Mouse (Mus musculus) embryonic facial prominence, embryonic 15.5 days (tissue): ENCODE results near the gene Map3k3. TPM values are rescaled to one million over a fixed set of nuclear protein-coding genes. Genes with fewer than 3 reads are reported as not detected.

ENCODE experiments used
- ATAC-seq: fragments of 200-750 bp; cut with Nextera tagmentation; 2 replicates; pipeline ENCODE4 v1.8.0; 2017; ENCODE audit warnings: low read depth, moderate TSS enrichment; ENCODE audit not compliant: insufficient number of reproducible peaks, low FRiP score, low TSS enrichment
- H3K27ac ChIP-seq: fragments of 300-500 bp; sonication (generic); replicated peaks from 2 replicates; pipeline ENCODE4 v1.5.1; 2015; ENCODE audit warnings: mild to moderate bottlenecking, inconsistent platforms
- H3K27me3 ChIP-seq: fragments of 300-500 bp; sonication (generic); 2 replicates; pipeline ENCODE4 v1.6.1; 2015; ENCODE audit warnings: inconsistent platforms
- H3K36me3 ChIP-seq: fragments of 300-500 bp; sonication (generic); 2 replicates; pipeline ENCODE4 v1.6.1; 2015; ENCODE audit warnings: mild to moderate bottlenecking, inconsistent platforms
- H3K4me1 ChIP-seq: fragments of 300-500 bp; sonication (generic); 2 replicates; pipeline ENCODE4 v1.6.1; 2015; ENCODE audit warnings: inconsistent platforms
- H3K4me2 ChIP-seq: fragments of 300-500 bp; sonication (generic); replicated peaks from 2 replicates; pipeline ENCODE4 v1.6.1; 2015; ENCODE audit warnings: mild to moderate bottlenecking, inconsistent platforms
- H3K4me3 ChIP-seq: fragments of 300-500 bp; sonication (generic); replicated peaks from 2 replicates; pipeline ENCODE4 v1.5.1; 2015; ENCODE audit warnings: mild to moderate bottlenecking, inconsistent platforms
- H3K9ac ChIP-seq: fragments of 300-500 bp; sonication (generic); 2 replicates; pipeline ENCODE4 v1.6.1; 2015; ENCODE audit warnings: inconsistent platforms
- H3K9me3 ChIP-seq: fragments of 300-500 bp; sonication (generic); replicated peaks from 2 replicates; pipeline ENCODE4 v1.6.1; 2016; ENCODE audit warnings: inconsistent platforms
- WGBS: fragments of 180-500 bp; shearing (Covaris S2); methylation state at CpG from one replicate; pipeline ENCODE4 v1.1.7; 2015; 5-methylcytosine and 5-hydroxymethylcytosine counted together
- polyA plus RNA-seq: library from polyadenylated mRNA; unstranded; fragments of >200 nt; fragmentation: Nextera tagmentation; extraction: Ambion mirVana; gene quantifications from 2 replicates; pipeline ENCODE4 v1.2.1, GENCODE M21; 2015

Map3k3 gene
- polyA plus RNA-seq, 1 experiment from 2014 or later: 27.5 TPM

- peak overlapping the region; percentile 56 for H3K27ac ChIP-seq
- WGBS: 37% methylated on average over 8 of the region's 8 CpGs
- no peak overlapping the region for H3K9ac ChIP-seq
- no peaks in the 10 kb centered on the region for H3K9me3 ChIP-seq
- peaks cover 35% of the 10 kb centered on the region for H3K36me3 ChIP-seq
- H3K27me3 ChIP-seq: no peaks in the 10 kb centered on the region
- no peak overlapping the region for H3K4me3 ChIP-seq
- no peaks in the 10 kb centered on the region; the same call in 1 of the 2 replicates for H3K4me1 ChIP-seq
- ATAC-seq: 0 out of 2 replicates have a peak, but pooled peaks have one; percentile 39
- H3K4me2 ChIP-seq: 0 out of 2 replicates have a peak overlapping the region, but pooled peaks have one; percentile 7
These were observed 50.4 kb downstream of the Map3k3 start for GRCm38 (mm10) chr11:106134580-106135528.

- Histone ChIP-seq H3K4me3 (no peak overlapping the region), H3K36me3 (peaks cover 90% of the 10 kb centered on the region), H3K4me2 (no peak overlapping the region), H3K4me1 (peaks cover 1% of the 10 kb centered on the region), H3K9ac (no peak overlapping the region), H3K27me3 (no peaks in the 10 kb centered on the region), H3K9me3 (no peaks in the 10 kb centered on the region), H3K27ac (no peak overlapping the region)
- ATAC-seq: no peak
- WGBS: 89% methylated on average over 3 of the region's 3 CpGs
These were observed 66.8 kb downstream of the Map3k3 start for GRCm38 (mm10) chr11:106151219-106151618.

GRCm38 (mm10) chr11:106152132-106152531, 67.7 kb downstream of the Map3k3 start:
- H3K4me3 ChIP-seq: no peak overlapping the region
- H3K9ac ChIP-seq: no peak overlapping the region
- peaks cover 10% of the 10 kb centered on the region for H3K4me1 ChIP-seq
- no peaks in the 10 kb centered on the region for H3K27me3 ChIP-seq
- H3K4me2 ChIP-seq: no peak overlapping the region
- no peak for ATAC-seq
- no peaks in the 10 kb centered on the region for H3K9me3 ChIP-seq
- peaks cover 92% of the 10 kb centered on the region for H3K36me3 ChIP-seq
- H3K27ac ChIP-seq: no peak overlapping the region
- 76% methylated on average over 8 of the region's 8 CpGs for WGBS

- WGBS: 68% methylated on average over 5 of the region's 5 CpGs
- Histone ChIP-seq H3K36me3 (peaks cover 88% of the 10 kb centered on the region), H3K4me2 (no peak overlapping the region), H3K4me3 (no peak overlapping the region), H3K27ac (0 out of 2 replicates have a peak overlapping the region, but pooled peaks have one; percentile 4), H3K27me3 (no peaks in the 10 kb centered on the region), H3K9me3 (no peaks in the 10 kb centered on the region), H3K4me1 (peaks cover 27% of the 10 kb centered on the region), H3K9ac (no peak overlapping the region)
- ATAC-seq: no peak
These were observed 69.7 kb downstream of the Map3k3 start for GRCm38 (mm10) chr11:106154091-106154490.

GRCm38 (mm10) chr11:106154770-106155169, 70.4 kb downstream of the Map3k3 start:
- H3K4me3 ChIP-seq: no peak overlapping the region
- H3K9ac ChIP-seq: no peak overlapping the region
- no peak overlapping the region for H3K4me2 ChIP-seq
- H3K27ac ChIP-seq: no peak overlapping the region; the same call in 1 of the 2 replicates
- no peaks in the 10 kb centered on the region for H3K9me3 ChIP-seq
- no peak for ATAC-seq
- no peaks in the 10 kb centered on the region for H3K27me3 ChIP-seq
- 65% methylated on average over 2 of the region's 2 CpGs for WGBS
- peaks cover 82% of the 10 kb centered on the region for H3K36me3 ChIP-seq
- H3K4me1 ChIP-seq: peaks cover 33% of the 10 kb centered on the region

GRCm38 (mm10) chr11:106155761-106156160, 71.3 kb downstream of the Map3k3 start:
- no peak for ATAC-seq
- Histone ChIP-seq H3K27ac (peak overlapping the region; percentile 58; the same call in 1 of the 2 replicates), H3K9me3 (no peaks in the 10 kb centered on the region), H3K4me2 (no peak overlapping the region), H3K36me3 (peaks cover 72% of the 10 kb centered on the region), H3K9ac (no peak overlapping the region), H3K4me1 (peaks cover 35% of the 10 kb centered on the region), H3K27me3 (no peaks in the 10 kb centered on the region), H3K4me3 (no peak overlapping the region)
- 41% methylated on average over 3 of the region's 3 CpGs for WGBS

- Histone ChIP-seq H3K27ac (no peak overlapping the region), H3K4me1 (peaks cover 40% of the 10 kb centered on the region), H3K36me3 (peaks cover 67% of the 10 kb centered on the region), H3K27me3 (no peaks in the 10 kb centered on the region), H3K4me3 (no peak overlapping the region), H3K4me2 (no peak overlapping the region), H3K9ac (no peak overlapping the region), H3K9me3 (no peaks in the 10 kb centered on the region)
- no peak for ATAC-seq
- 61% methylated on average over 1 of the region's 1 CpGs for WGBS
These were observed 71.8 kb downstream of the Map3k3 start for GRCm38 (mm10) chr11:106156257-106156656.

- H3K27me3 ChIP-seq: no peaks in the 10 kb centered on the region
- no peak overlapping the region for H3K9ac ChIP-seq
- H3K36me3 ChIP-seq: peaks cover 58% of the 10 kb centered on the region
- 85% methylated on average over 7 of the region's 7 CpGs for WGBS
- no peak overlapping the region for H3K4me2 ChIP-seq
- no peak overlapping the region for H3K27ac ChIP-seq
- peaks cover 45% of the 10 kb centered on the region for H3K4me1 ChIP-seq
- no peak overlapping the region for H3K4me3 ChIP-seq
- H3K9me3 ChIP-seq: no peaks in the 10 kb centered on the region
- ATAC-seq: no peak
These were observed 72.7 kb downstream of the Map3k3 start for GRCm38 (mm10) chr11:106157154-106157553.

GRCm38 (mm10) chr11:106158081-106158929, 73.9 kb downstream of the Map3k3 start:
- no peak for ATAC-seq
- Histone ChIP-seq H3K36me3 (peaks cover 53% of the 10 kb centered on the region), H3K9me3 (no peaks in the 10 kb centered on the region), H3K4me1 (peaks cover 45% of the 10 kb centered on the region), H3K9ac (no peak overlapping the region), H3K4me3 (peak overlapping the region; percentile 80), H3K27ac (peak overlapping the region; percentile 97), H3K27me3 (no peaks in the 10 kb centered on the region), H3K4me2 (peak overlapping the region; percentile 86)
- 48% methylated on average over 14 of the region's 14 CpGs for WGBS

GRCm38 (mm10) chr11:106158930-106159215, 74.5 kb downstream of the Map3k3 start:
- Histone ChIP-seq H3K4me3 (peak overlapping the region; percentile 80), H3K27me3 (no peaks in the 10 kb centered on the region), H3K4me2 (peak overlapping the region; percentile 86), H3K4me1 (peaks cover 45% of the 10 kb centered on the region), H3K36me3 (peaks cover 53% of the 10 kb centered on the region), H3K9me3 (no peaks in the 10 kb centered on the region), H3K9ac (peak overlapping the region; percentile 97), H3K27ac (peak overlapping the region; percentile 97)
- no peak; the same call in 1 of the 2 replicates for ATAC-seq
- 27% methylated on average over 9 of the region's 9 CpGs for WGBS
